Mouse (Mus musculus) forebrain, embryonic 12.5 days (tissue): ENCODE measurements around the gene Zfp131. TPM values are rescaled to one million over a fixed set of nuclear protein-coding genes. Genes with fewer than 3 reads are reported as not detected.
A peak's percentile ranks its signal among the peaks of the same experiment; 100 is the strongest.

ENCODE experiments used
- ATAC-seq: fragments of 200-750 bp; cut with Nextera tagmentation; 2 replicates; pipeline ENCODE4 v1.8.0; 2017; ENCODE audit warnings: moderate TSS enrichment; ENCODE audit not compliant: low FRiP score
- H3K27ac ChIP-seq: fragments of 300-500 bp; sonication (generic); 2 replicates; pipeline ENCODE4 v1.5.1; 2016; ENCODE audit warnings: mild to moderate bottlenecking
- H3K27me3 ChIP-seq: fragments of 300-500 bp; sonication (generic); 2 replicates; pipeline ENCODE4 v1.6.1; 2016; ENCODE audit warnings: mild to moderate bottlenecking
- H3K36me3 ChIP-seq: fragments of 300-500 bp; sonication (generic); replicated peaks from 2 replicates; pipeline ENCODE4 v1.6.1; 2016; ENCODE audit warnings: mild to moderate bottlenecking
- H3K4me1 ChIP-seq: fragments of 300-500 bp; sonication (generic); 2 replicates; pipeline ENCODE4 v1.6.1; 2016
- H3K4me2 ChIP-seq: fragments of 300-500 bp; sonication (generic); 2 replicates; pipeline ENCODE4 v1.6.1; 2016; ENCODE audit warnings: mild to moderate bottlenecking, moderate library complexity
- H3K4me3 ChIP-seq: fragments of 300-500 bp; sonication (generic); replicated peaks from 2 replicates; pipeline ENCODE4 v1.5.1; 2016; ENCODE audit warnings: mild to moderate bottlenecking
- H3K9ac ChIP-seq: fragments of 300-500 bp; sonication (generic); 2 replicates; pipeline ENCODE4 v1.6.1; 2016; ENCODE audit warnings: mild to moderate bottlenecking
- H3K9me3 ChIP-seq: fragments of 300-500 bp; sonication (generic); 2 replicates; pipeline ENCODE4 v1.6.1; 2016
- WGBS: fragments of 180-500 bp; shearing (Covaris S2); methylation state at CpG from one replicate; pipeline ENCODE4 v1.1.7; 2016; 5-methylcytosine and 5-hydroxymethylcytosine counted together
- polyA plus RNA-seq: library from polyadenylated mRNA; unstranded; fragments of >200 nt; fragmentation: Nextera tagmentation; extraction: Ambion mirVana; gene quantifications from 2 replicates; pipeline ENCODE4 v1.2.1, GENCODE M21; 2016

Zfp131 gene
- polyA plus RNA-seq, 1 experiment from 2014 or later = 56.5 TPM

DNA sequence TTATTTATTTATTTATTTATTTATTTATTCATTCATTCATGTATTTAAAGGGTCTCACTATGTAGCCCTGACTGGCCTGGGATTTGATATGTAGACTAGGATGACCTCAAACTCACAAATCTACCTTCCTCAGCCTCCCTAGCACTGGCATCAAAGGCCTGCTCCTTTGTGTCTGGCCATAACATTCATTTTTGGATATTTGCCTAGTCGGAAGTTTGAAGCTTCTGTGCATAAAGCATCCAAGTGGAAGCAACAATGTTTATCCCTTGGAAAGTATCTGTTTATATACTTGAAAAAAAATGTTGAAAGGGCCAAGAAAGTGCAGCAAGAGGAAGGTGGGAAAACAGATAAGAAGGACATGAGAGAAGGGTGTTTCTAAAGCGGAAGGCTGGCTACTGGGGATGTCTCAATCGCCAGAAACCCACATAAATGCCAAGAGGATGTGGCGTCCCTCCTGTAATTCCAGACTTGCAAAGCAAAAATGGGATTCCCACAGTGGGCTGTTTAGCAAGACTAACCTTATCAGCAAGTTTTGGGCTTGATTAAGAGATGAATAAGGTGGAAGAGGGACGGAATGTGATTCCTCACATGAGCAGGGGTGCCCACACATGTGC, 2.2 kb upstream of the Zfp131 start:
- WGBS = 82% methylated on average over 5 of the region's 5 CpGs
- Histone ChIP-seq H3K36me3 (peaks cover 8% of the 10 kb centered on the region), H3K9ac (no peak overlapping the region), H3K4me1 (peaks cover 18% of the 10 kb centered on the region), H3K4me2 (no peak overlapping the region), H3K27me3 (no peaks in the 10 kb centered on the region), H3K27ac (no peak overlapping the region), H3K9me3 (no peaks in the 10 kb centered on the region), H3K4me3 (no peak overlapping the region)
- ATAC-seq = no peak

DNA sequence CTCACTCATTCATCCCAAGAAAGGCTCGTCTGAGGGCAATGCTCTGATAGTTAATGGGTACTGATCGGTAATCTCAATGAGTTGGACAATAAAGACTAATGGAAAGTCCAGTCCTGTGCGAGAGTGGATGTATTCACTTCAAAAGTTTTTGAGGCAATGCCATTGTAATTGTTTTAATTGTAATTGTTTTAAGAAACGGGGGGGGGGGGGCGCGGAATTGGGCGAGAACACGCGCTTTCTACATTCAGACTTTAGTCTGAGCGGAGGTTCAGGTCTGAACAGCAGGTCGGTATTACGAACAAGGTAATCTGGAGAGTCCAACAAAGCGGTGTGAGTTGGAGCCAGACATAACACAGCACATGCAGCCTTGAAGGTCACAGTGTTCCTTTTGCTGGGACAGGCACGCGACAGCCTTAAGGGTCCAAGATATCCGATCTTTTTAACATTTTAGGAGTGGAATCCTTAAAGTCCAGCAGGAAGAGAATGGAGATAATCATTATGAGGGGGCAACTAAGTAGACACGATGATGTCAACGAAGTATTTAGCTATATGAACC, 969 bp upstream of the Zfp131 start:
- 5% methylated on average over 18 of the region's 18 CpGs for WGBS

DNA sequence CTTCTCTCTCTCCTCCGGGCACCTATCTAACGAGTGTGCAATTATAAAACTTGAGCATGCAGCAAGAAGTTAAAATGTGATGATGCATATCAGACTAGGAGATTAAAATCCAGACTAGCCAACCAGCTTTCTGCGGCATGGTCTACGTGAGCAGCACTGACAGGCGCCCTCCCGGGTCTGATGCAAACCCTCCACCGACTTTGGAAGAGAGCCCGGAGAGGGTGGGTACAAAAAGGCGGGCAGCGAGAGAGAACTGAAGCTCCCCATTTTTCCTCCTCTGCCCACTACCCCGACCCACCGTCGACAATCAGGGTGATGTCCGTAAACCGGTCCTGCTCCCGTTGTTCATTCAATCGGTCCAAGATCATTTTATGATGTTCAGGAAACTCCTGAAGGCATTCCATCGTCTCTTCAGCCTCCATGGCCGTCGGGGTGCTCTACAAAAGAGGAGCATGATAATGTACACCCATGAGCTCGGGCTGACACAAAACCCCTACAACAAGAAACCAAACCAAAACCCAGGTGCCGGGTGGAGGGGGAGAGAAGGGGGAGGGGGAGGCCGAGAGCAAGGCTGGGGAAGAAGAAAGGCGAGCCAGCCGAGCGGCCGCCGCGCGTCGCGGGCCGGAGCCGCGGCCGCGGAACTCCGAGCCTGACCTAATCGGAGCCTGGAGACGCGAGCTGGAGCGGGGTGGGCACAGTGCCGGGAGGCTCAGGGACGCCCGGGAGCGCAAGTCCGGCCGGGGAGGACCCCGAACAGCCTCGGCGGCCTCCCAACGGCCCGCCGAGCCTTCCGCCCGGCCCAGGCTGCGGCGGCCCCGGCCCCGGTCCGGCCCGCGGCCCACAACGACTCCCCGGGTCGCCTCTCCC, 605 bp downstream of the Zfp131 start:
- peak; percentile 74 for ATAC-seq
- Histone ChIP-seq H3K27me3 (no peaks in the 10 kb centered on the region), H3K9me3 (no peaks in the 10 kb centered on the region), H3K4me1 (peaks cover 18% of the 10 kb centered on the region), H3K4me3 (peak overlapping the region; percentile 87), H3K36me3 (peaks cover 32% of the 10 kb centered on the region), H3K27ac (peak overlapping the region; percentile 96), H3K4me2 (peak overlapping the region; percentile 69), H3K9ac (peak overlapping the region; percentile 96)
- 1% methylated on average over 63 of the region's 66 CpGs for WGBS

More for the DNA sequence above, 969 bp upstream of the Zfp131 start:
- Histone ChIP-seq H3K27me3 (no peaks in the 10 kb centered on the region), H3K36me3 (peaks cover 20% of the 10 kb centered on the region), H3K4me3 (peak overlapping the region; percentile 87), H3K9me3 (no peaks in the 10 kb centered on the region), H3K4me2 (peak overlapping the region; percentile 69), H3K9ac (peak overlapping the region; percentile 96), H3K27ac (peak overlapping the region; percentile 96), H3K4me1 (peaks cover 18% of the 10 kb centered on the region)
- no peak for ATAC-seq

DNA sequence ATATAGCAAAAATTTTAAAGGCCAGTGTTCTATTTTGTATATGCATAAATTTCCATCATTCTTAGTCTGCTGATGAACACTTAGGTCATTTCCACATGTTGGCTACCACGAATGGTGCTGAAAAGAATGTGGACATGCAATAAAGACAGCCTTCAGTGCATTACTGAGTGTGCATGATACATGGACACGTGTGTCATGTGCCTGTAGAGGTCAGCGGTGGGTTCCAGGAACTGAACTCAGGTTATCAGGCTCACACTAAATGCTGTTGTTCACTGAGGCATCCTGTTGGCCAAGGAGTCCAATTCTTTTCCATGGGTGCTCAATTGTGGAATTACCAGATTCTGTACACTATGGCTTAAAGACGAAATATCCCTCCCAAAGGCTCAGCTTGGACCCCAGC, 7.1 kb downstream of the Zfp131 start:
- ATAC-seq = no peak
- H3K4me1 ChIP-seq = peaks cover 2% of the 10 kb centered on the region; the same call in 1 of the 2 replicates
- peaks cover 78% of the 10 kb centered on the region for H3K36me3 ChIP-seq
- H3K9ac ChIP-seq = no peak overlapping the region
- no peaks in the 10 kb centered on the region for H3K27me3 ChIP-seq
- WGBS = 85% methylated on average over 4 of the region's 4 CpGs
- H3K9me3 ChIP-seq = no peaks in the 10 kb centered on the region
- H3K27ac ChIP-seq = no peak overlapping the region
- no peak overlapping the region for H3K4me3 ChIP-seq
- H3K4me2 ChIP-seq = no peak overlapping the region

DNA sequence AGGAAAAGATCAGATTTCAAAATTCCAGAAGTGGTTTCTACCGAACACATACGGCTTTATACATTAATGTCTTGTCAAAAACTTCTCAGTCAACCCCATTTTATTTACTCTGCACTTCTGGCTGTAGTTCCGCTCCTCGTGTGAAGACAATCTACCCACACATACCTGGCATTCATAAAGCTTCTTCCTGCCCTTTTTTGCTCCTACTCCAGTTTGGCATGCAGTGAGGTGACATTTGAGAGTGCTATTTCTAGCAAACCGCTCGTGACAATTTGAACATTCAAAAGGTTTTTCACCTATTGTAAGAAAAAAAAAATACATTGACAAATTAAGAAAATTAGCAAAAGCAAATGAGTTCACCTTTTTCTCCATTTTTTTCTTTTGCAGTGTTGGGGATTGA, 22.1 kb downstream of the Zfp131 start:
- no peak for ATAC-seq
- peaks cover 74% of the 10 kb centered on the region for H3K36me3 ChIP-seq
- 86% methylated on average over 6 of the region's 6 CpGs for WGBS

DNA sequence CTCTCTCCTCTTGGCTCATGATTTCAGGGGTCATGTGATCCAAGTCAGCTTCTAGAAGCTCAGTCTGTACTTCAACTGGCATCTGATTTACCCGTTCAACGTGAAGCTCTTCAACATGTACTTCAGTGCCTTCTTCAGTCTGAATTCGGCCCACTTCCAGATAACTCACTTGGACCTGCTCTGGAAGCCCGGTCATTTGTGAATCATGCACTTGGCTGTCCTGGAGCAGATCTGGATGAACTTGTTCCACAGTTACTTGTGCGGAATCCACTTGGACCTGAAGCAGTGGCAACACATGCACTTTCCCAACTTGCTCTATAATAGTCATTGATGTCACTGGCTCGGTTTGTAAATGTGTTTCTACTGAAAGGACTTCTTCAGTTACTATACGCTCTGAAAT, 24.2 kb downstream of the Zfp131 start:
- no peaks in the 10 kb centered on the region for H3K4me1 ChIP-seq
- peaks cover 63% of the 10 kb centered on the region for H3K36me3 ChIP-seq
- 93% methylated on average over 7 of the region's 7 CpGs for WGBS
- H3K4me2 ChIP-seq = no peak overlapping the region
- H3K9ac ChIP-seq = no peak overlapping the region
- no peak overlapping the region for H3K4me3 ChIP-seq
- no peaks in the 10 kb centered on the region for H3K27me3 ChIP-seq
- ATAC-seq = no peak
- no peak overlapping the region for H3K27ac ChIP-seq
- H3K9me3 ChIP-seq = no peaks in the 10 kb centered on the region

More for the DNA sequence above, 22.1 kb downstream of the Zfp131 start:
- Histone ChIP-seq H3K9ac (no peak overlapping the region), H3K27ac (no peak overlapping the region), H3K4me3 (no peak overlapping the region), H3K4me2 (no peak overlapping the region), H3K9me3 (no peaks in the 10 kb centered on the region), H3K27me3 (no peaks in the 10 kb centered on the region), H3K4me1 (no peaks in the 10 kb centered on the region)

DNA sequence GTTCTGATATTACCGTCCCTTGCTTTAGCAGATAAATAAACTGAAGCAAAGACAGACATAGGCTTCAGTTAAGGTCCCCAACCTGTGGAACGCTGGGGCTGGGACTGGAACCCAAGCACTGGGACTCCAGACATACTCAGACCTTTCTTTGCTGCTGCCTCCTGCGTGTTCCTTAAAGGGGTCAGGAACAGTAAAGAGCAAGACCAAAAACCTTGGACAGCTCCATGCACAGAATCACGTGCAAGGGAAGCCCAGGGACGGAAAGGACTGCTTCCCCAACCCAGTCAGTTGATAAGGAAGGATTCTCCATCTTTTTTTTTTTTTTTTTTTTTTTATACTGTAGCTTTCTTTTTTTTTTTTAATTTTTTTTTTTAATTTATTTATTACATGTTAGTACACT, 33.9 kb downstream of the Zfp131 start:
- ATAC-seq = no peak
- Histone ChIP-seq H3K9me3 (no peaks in the 10 kb centered on the region), H3K27ac (no peak overlapping the region), H3K9ac (no peak overlapping the region), H3K36me3 (peaks cover 17% of the 10 kb centered on the region), H3K4me3 (no peak overlapping the region), H3K4me1 (peaks cover 31% of the 10 kb centered on the region), H3K27me3 (no peaks in the 10 kb centered on the region), H3K4me2 (no peak overlapping the region)
- 34% methylated on average over 5 of the region's 5 CpGs for WGBS

DNA sequence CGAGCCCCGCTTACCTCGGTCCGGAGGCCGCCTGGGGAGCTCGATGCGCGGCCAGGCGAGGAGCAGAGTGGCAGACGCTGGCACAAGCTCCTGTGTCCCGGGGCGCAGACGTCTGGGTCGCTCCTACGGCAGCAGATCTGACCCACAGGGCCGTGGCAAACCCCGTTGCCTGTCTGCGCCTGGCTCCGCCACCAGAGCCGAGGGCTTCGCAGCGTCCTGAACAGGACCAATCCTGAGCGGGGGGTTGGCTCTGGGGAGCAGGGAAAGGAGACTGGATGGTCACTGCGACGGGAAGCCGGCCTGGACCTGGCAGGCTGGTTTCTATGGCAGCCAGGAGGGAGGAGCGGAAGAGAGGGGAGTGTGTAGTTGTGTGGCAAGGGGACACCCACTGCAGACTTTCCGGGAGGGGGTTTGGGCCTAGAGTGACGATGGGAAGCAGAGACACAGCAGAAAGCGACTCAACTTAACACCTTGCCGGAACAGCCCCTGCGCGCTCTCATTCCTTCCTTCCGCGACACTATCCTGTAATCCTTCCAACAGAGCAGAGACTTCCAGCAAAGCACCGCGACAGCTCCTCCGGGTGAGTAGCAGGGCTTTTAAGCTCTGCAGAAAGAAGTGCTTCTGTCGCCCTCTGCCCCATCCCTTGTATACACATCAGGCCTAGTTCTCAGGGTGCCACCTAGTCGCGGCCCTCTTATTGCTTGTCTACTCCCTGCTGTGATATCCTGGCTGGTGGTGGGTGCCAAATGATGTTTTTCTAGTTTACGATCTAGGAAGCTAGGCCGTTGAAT, 34.8 kb downstream of the Zfp131 start, which contains the start of gene Nim1k:
TSS of gene Nim1k (minus strand) at position 202 of the 791 bp plus-strand sequence.
- Histone ChIP-seq H3K4me2 (peak within 1 kb of the TSS; percentile 92), H3K9me3 (no peaks in the 10 kb centered on the region), H3K4me1 (peaks cover 31% of the 10 kb centered on the region), H3K4me3 (peak within 1 kb of the TSS; percentile 61), H3K27me3 (no peaks in the 10 kb centered on the region), H3K36me3 (peaks cover 8% of the 10 kb centered on the region; the same call in 1 of the 2 replicates), H3K27ac (peak within 1 kb of the TSS; percentile 85), H3K9ac (peak within 1 kb of the TSS; percentile 78)
- peak; percentile 89 for ATAC-seq
- 2% methylated on average over 42 of the region's 43 CpGs for WGBS

DNA sequence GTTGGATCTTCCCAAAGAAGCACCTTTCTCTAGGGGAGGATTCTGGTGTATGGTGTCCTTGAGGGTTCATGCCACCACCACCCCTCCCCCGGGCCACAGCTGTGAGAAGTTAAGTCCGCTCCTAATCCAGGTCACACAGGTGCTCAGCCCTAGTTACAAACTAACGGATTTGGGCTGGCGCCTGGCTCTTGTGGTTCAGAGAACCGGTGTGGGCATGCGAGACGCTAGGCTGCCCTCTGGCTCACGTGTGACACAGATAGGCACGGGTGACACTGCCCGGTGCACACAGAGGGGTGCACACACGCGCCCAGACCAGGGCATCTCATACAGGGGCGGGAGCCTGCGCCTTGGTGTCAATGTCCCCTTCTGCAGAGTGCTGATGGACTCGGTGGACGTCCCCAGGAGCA, 35.5 kb downstream of the Zfp131 start:
- Histone ChIP-seq H3K9me3 (no peaks in the 10 kb centered on the region), H3K36me3 (peaks cover 7% of the 10 kb centered on the region; the same call in 1 of the 2 replicates), H3K27me3 (no peaks in the 10 kb centered on the region), H3K9ac (peak overlapping the region; percentile 78), H3K27ac (peak overlapping the region; percentile 85), H3K4me3 (peak overlapping the region; percentile 61), H3K4me2 (peak overlapping the region; percentile 92), H3K4me1 (peaks cover 31% of the 10 kb centered on the region)
- WGBS = 1% methylated on average over 16 of the region's 16 CpGs
- peak; percentile 59 for ATAC-seq

DNA sequence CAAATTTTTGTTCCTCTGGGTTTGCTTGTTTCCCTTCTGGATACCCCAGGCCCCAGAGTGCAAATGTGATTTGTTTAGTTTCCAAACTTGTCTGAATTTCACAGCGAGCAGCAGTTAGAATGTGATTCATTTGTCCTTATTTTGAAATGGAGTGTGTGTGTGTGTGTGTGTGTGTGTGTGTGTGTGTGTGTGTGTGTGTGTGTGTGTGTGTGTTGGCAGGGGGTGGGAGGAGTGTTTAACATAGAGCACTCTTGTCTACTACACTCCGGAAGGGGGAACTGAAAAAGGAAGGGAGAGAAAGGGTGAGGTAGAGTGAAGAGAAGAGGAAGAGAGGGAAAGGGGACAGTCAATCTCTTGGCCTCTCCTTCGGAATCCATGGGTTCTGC, 36.1 kb downstream of the Zfp131 start:
- H3K27me3 ChIP-seq = no peaks in the 10 kb centered on the region
- peak overlapping the region; percentile 61 for H3K4me3 ChIP-seq
- peaks cover 7% of the 10 kb centered on the region; the same call in 1 of the 2 replicates for H3K36me3 ChIP-seq
- ATAC-seq = peak; percentile 18; the same call in 1 of the 2 replicates
- peak overlapping the region; percentile 92 for H3K4me2 ChIP-seq
- no peaks in the 10 kb centered on the region for H3K9me3 ChIP-seq
- peak overlapping the region; percentile 85 for H3K27ac ChIP-seq
- WGBS = 10% methylated on average over 3 of the region's 3 CpGs
- peak overlapping the region; percentile 78; the same call in 1 of the 2 replicates for H3K9ac ChIP-seq
- peaks cover 31% of the 10 kb centered on the region for H3K4me1 ChIP-seq

DNA sequence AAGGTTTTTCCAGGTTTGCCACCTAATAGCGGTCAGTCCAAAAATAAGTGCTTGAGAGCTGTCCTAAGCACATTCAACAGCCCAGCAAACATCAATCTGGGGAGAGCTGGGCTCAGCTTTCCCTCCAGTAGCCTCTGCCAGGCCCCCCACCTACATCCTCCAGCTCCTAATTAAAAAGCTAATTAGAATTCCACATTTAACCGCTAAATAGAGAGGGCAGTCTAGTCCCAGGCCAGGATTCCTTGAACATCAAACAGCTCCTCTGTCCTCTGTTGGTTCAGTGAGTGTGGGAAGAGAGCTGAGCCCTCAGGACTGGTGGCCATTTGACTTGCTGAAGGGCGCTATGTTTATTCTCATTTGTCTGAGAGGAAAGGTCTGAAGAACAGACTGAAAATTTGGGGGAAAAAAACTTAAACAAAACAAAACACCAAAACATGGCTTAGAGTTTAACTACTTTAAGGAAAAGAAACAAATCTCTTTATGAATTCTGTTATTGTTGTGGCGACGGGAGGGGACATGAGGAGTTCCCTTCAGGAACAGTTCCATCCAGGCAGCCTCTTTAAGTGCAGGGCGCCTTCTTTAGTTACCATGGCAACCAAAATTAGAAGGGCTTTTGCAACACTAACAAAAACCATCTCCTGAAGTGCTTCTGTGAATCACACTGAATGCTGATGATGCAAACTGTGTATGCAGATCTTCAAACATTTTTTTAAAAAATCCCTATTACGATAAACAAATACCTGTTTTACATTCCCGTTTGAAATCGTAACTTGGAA, 36.6 kb downstream of the Zfp131 start:
- peak overlapping the region; percentile 61 for H3K4me3 ChIP-seq
- WGBS = 21% methylated on average over 9 of the region's 9 CpGs
- H3K9ac ChIP-seq = no peak overlapping the region
- H3K27me3 ChIP-seq = no peaks in the 10 kb centered on the region
- peak overlapping the region; percentile 92 for H3K4me2 ChIP-seq
- no peaks in the 10 kb centered on the region for H3K9me3 ChIP-seq
- peak overlapping the region; percentile 85; the same call in 1 of the 2 replicates for H3K27ac ChIP-seq
- peaks cover 31% of the 10 kb centered on the region for H3K4me1 ChIP-seq
- peak; percentile 68 for ATAC-seq
- H3K36me3 ChIP-seq = peaks cover 5% of the 10 kb centered on the region; the same call in 1 of the 2 replicates
